Mouse (Mus musculus): Measurements from ENCODE around the gene Ptbp1. TPM values are rescaled to one million over a fixed set of nuclear protein-coding genes. Genes with fewer than 3 reads are reported as not detected.

The Ptbp1 gene
- polyA plus RNA-seq, 1 experiment from 2014 or later, result 349 TPM

GRCm38 (mm10) chr10:79857894-79858293 lies 3.7 kb downstream of the Ptbp1 start:
- ChIA-PET CTCF (interaction anchor here (1.0 to 1.8 kb wide), 4 partner anchors 23 to 89 kb away, joined by 3 to 5 read pairs (median 4); no protein-coding TSS in a partner anchor), POLR2A (interaction anchor here (2.9 kb wide), 1 partner anchor 8 kb away, joined by 11 read pairs; no protein-coding TSS in a partner anchor)
- H3K27me3 ChIP-seq, result no peaks in the 10 kb centered on the region
- ATAC-seq (no peak), DNase-seq (ENCODE audit: low read depth, low spot score) (no peak)
- in situ Hi-C loops (cut with MboI; ENCODE audit: low pct_unique_long_range_greater_than_20kb), result no loop called here
- no peak for TF ChIP-seq CTCF (IDR thresholded peaks at IDR 0.05)

- in situ Hi-C loops (cut with MboI; ENCODE audit: low pct_unique_long_range_greater_than_20kb), result no loop called here
- TF ChIP-seq CTCF (IDR thresholded peaks at IDR 0.05), result no peak
- DNase-seq (ENCODE audit: low read depth, low spot score) (no peak), ATAC-seq (no peak)
- ChIA-PET POLR2A (interaction anchor here (1.0 to 2.9 kb wide), 2 partner anchors 7 to 15 kb away, joined by 3 to 11 read pairs; partner anchors contain the start of genes Plppr3 and Prtn3), CTCF (interaction anchor here (0.8 to 1.8 kb wide), 4 partner anchors 24 to 89 kb away, joined by 3 to 5 read pairs (median 3); no protein-coding TSS in a partner anchor)
- H3K27me3 ChIP-seq, result no peaks in the 10 kb centered on the region
These were observed 4.3 kb downstream of the Ptbp1 start for GRCm38 (mm10) chr10:79858416-79859074.

GRCm38 (mm10) chr10:79859116-79859515 lies 4.9 kb downstream of the Ptbp1 start:
- CTCF ChIA-PET, result interaction anchor here (0.8 to 1.8 kb wide), 2 partner anchors 24 kb away, joined by 3 to 5 read pairs; no protein-coding TSS in a partner anchor
- in situ Hi-C loops (cut with MboI; ENCODE audit: low pct_unique_long_range_greater_than_20kb), result no loop called here
- no peaks in the 10 kb centered on the region for H3K27me3 ChIP-seq
- ATAC-seq (no peak), DNase-seq (ENCODE audit: low read depth, low spot score) (no peak)
- no peak for TF ChIP-seq CTCF (IDR thresholded peaks at IDR 0.05)
- POLR2A ChIA-PET, result interaction anchor here (1.0 kb wide), 1 partner anchor 15 kb away, joined by 3 read pairs; the partner anchor contains the start of genes Plppr3 and Prtn3

- ATAC-seq (no peak), DNase-seq (ENCODE audit: low read depth, low spot score) (no peak)
- CTCF ChIA-PET, result no interaction called here
- in situ Hi-C loops (cut with MboI; ENCODE audit: low pct_unique_long_range_greater_than_20kb), result no loop called here
- POLR2A ChIA-PET, result interaction anchor here (0.8 kb wide), 1 partner anchor 19 kb away, joined by 5 read pairs; no protein-coding TSS in a partner anchor
- H3K27me3 ChIP-seq, result no peaks in the 10 kb centered on the region
- TF ChIP-seq CTCF (IDR thresholded peaks at IDR 0.05), result no peak
These were observed 6.1 kb downstream of the Ptbp1 start for GRCm38 (mm10) chr10:79860079-79860911.

- POLR2A ChIA-PET, result interaction anchor here (0.8 kb wide), 1 partner anchor 20 kb away, joined by 5 read pairs; no protein-coding TSS in a partner anchor
- TF ChIP-seq CTCF (IDR thresholded peaks at IDR 0.05), result no peak
- ATAC-seq (no peak), DNase-seq (ENCODE audit: low read depth, low spot score) (no peak)
- CTCF ChIA-PET, result no interaction called here
- no peaks in the 10 kb centered on the region for H3K27me3 ChIP-seq
- in situ Hi-C loops (cut with MboI; ENCODE audit: low pct_unique_long_range_greater_than_20kb), result no loop called here
These were observed 7.2 kb downstream of the Ptbp1 start for GRCm38 (mm10) chr10:79861230-79862048.

- in situ Hi-C loops (cut with MboI; ENCODE audit: low pct_unique_long_range_greater_than_20kb), result no loop called here
- no peak for TF ChIP-seq CTCF (IDR thresholded peaks at IDR 0.05)
- ATAC-seq, result no peak
- ChIA-PET CTCF (no interaction called here), POLR2A (no interaction called here)
- H3K27me3 ChIP-seq, result no peaks in the 10 kb centered on the region
- DNase-seq (ENCODE audit: low read depth, low spot score), result no peak
These were observed 8.0 kb downstream of the Ptbp1 start for GRCm38 (mm10) chr10:79862049-79862788.

- ChIA-PET CTCF (no interaction called here), POLR2A (no interaction called here)
- in situ Hi-C loops (cut with MboI; ENCODE audit: low pct_unique_long_range_greater_than_20kb), result no loop called here
- H3K27me3 ChIP-seq, result no peaks in the 10 kb centered on the region
- DNase-seq (ENCODE audit: low read depth, low spot score) (no peak), ATAC-seq (no peak)
- no peak for TF ChIP-seq CTCF (IDR thresholded peaks at IDR 0.05)
These were observed 8.7 kb downstream of the Ptbp1 start for GRCm38 (mm10) chr10:79862925-79863324.

- ChIA-PET CTCF (interaction anchor here (1.1 to 1.4 kb wide), 2 partner anchors 19 to 36 kb away, joined by 3 read pairs; no protein-coding TSS in a partner anchor), POLR2A (interaction anchor here (0.9 to 2.3 kb wide), 2 partner anchors 8 to 23 kb away, joined by 4 to 11 read pairs; no protein-coding TSS in a partner anchor)
- DNase-seq (ENCODE audit: low read depth, low spot score) (no peak), ATAC-seq (no peak)
- TF ChIP-seq CTCF (IDR thresholded peaks at IDR 0.05), result no peak
- H3K27me3 ChIP-seq, result no peaks in the 10 kb centered on the region
- in situ Hi-C loops (cut with MboI; ENCODE audit: low pct_unique_long_range_greater_than_20kb), result no loop called here
These were observed 10.3 kb downstream of the Ptbp1 start for GRCm38 (mm10) chr10:79864351-79865188.

GRCm38 (mm10) chr10:79865189-79865601 lies 11.0 kb downstream of the Ptbp1 start:
- no peak for ATAC-seq
- no peak for TF ChIP-seq CTCF (IDR thresholded peaks at IDR 0.05)
- H3K27me3 ChIP-seq, result no peaks in the 10 kb centered on the region
- POLR2A ChIA-PET, result interaction anchor here (2.3 kb wide), 1 partner anchor 8 kb away, joined by 11 read pairs; no protein-coding TSS in a partner anchor
- in situ Hi-C loops (cut with MboI; ENCODE audit: low pct_unique_long_range_greater_than_20kb), result no loop called here
- no peak for DNase-seq (ENCODE audit: low read depth, low spot score)
- CTCF ChIA-PET, result interaction anchor here (1.1 to 1.8 kb wide), 3 partner anchors 18 to 36 kb away, joined by 3 to 4 read pairs (median 3); no protein-coding TSS in a partner anchor

Data from Patski (cell line).